Mouse (Mus musculus): Measurements from ENCODE around the gene Ush1g. TPM values are rescaled to one million over a fixed set of nuclear protein-coding genes. Genes with fewer than 3 reads are reported as not detected.
A peak's percentile ranks its signal among the peaks of the same experiment; 100 is the strongest.

The Ush1g gene
- polyA plus RNA-seq, 1 experiment from 2014 or later = 0.62 TPM

DNA sequence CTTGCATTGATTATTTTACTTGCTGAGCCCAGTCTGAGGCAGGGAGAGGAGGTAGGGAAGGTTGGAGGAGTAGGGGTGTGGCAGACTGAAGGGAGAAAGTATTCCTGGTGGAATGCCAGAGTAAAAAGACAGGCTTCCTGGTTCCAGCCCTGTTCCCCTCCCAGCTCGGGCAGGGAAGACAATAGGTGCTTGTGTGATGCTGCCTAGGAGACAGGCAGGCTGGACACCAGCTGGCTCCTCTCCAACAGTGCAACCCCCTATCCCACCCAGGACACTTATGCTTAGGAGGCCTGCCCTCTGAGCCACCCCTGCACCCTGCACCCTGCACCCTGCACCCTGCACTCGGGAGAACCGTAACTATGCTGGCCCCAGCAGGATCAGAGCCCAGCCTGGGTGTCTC, 37.5 kb upstream of the Ush1g start:
- Histone ChIP-seq H3K36me3 (ENCODE audit: control insufficient read depth, insufficient read depth, low read length) (no peaks in the 10 kb centered on the region), H3K27ac (ENCODE audit: low read length) (peak overlapping the region; percentile 71), H3K27me3 (ENCODE audit: control insufficient read depth, insufficient read depth, low read length) (no peaks in the 10 kb centered on the region), H3K9me3 (replicated peaks; ENCODE audit: control insufficient read depth, low read length) (no peaks in the 10 kb centered on the region), H3K4me2 (ENCODE audit: low read depth, low read length) (no peak overlapping the region), H3K4me1 (ENCODE audit: control insufficient read depth, insufficient read depth, low read length) (peaks cover 20% of the 10 kb centered on the region), H3K9ac (ENCODE audit: low read length) (peak overlapping the region; percentile 42; the same call in 1 of the 2 replicates), H3K4me3 (replicated peaks; ENCODE audit: low read length) (no peak overlapping the region)
- 39% methylated on average over 3 of the region's 3 CpGs for WGBS
- ATAC-seq (ENCODE audit: insufficient read depth, low FRiP score) = peak; percentile 30; the same call in 1 of the 2 replicates

DNA sequence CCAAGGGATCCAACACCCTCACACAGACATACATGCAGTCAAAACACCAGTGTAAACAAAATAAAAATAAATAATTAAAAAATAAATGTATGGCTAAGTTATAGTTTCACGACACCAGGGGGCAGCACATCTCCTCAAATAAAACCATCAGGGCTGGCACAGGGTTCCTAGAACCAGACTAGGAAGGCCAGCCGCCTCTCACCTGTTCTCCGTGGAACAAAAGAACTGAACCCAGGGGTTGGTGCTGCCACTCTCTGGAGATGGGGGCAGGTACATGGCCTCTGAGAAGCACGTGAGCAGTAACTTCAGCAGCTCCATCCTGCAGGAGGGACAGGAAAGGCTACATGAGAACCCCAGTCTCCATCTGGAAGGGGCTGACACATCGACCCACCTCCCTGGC, 36.6 kb upstream of the Ush1g start:
- H3K27ac ChIP-seq (ENCODE audit: low read length) = peak overlapping the region; percentile 71; the same call in 1 of the 2 replicates
- H3K27me3 ChIP-seq (ENCODE audit: control insufficient read depth, insufficient read depth, low read length) = no peaks in the 10 kb centered on the region
- ATAC-seq (ENCODE audit: insufficient read depth, low FRiP score) = peak; percentile 35; the same call in 1 of the 2 replicates
- peaks cover 13% of the 10 kb centered on the region for H3K4me1 ChIP-seq (ENCODE audit: control insufficient read depth, insufficient read depth, low read length)
- 0 out of 2 replicates have a peak overlapping the region, but pooled peaks have one; percentile 5 for H3K9ac ChIP-seq (ENCODE audit: low read length)
- no peak overlapping the region for H3K4me2 ChIP-seq (ENCODE audit: low read depth, low read length)
- no peaks in the 10 kb centered on the region for H3K36me3 ChIP-seq (ENCODE audit: control insufficient read depth, insufficient read depth, low read length)
- 17% methylated on average over 5 of the region's 5 CpGs for WGBS
- H3K9me3 ChIP-seq (replicated peaks; ENCODE audit: control insufficient read depth, low read length) = no peaks in the 10 kb centered on the region
- no peak overlapping the region for H3K4me3 ChIP-seq (replicated peaks; ENCODE audit: low read length)

DNA sequence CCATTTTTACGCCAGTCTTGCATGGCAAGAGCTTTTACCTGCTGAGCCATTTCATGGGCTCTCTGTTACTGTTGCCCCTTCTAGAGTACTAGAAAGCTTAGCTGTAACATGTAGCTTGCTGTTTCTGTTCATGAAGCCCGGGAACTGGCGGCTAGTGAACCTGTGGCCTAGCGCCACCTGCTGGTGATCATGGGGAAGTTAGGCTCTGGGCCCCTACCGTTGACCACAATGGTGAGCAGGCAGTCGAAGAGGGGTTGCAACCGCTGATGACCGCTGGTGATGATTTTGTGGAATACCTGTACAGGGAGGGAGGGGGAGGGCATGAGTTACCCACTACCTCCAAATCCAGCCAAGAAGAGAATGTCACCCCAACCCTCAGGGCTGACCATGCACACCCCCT, 32.3 kb upstream of the Ush1g start:
- Histone ChIP-seq H3K9me3 (replicated peaks; ENCODE audit: control insufficient read depth, low read length) (no peaks in the 10 kb centered on the region), H3K4me3 (replicated peaks; ENCODE audit: low read length) (no peak overlapping the region), H3K27me3 (ENCODE audit: control insufficient read depth, insufficient read depth, low read length) (no peaks in the 10 kb centered on the region), H3K9ac (ENCODE audit: low read length) (no peak overlapping the region), H3K4me2 (ENCODE audit: low read depth, low read length) (no peak overlapping the region), H3K36me3 (ENCODE audit: control insufficient read depth, insufficient read depth, low read length) (no peaks in the 10 kb centered on the region), H3K4me1 (ENCODE audit: control insufficient read depth, insufficient read depth, low read length) (peaks cover 7% of the 10 kb centered on the region; the same call in 1 of the 2 replicates), H3K27ac (ENCODE audit: low read length) (no peak overlapping the region)
- WGBS = 10% methylated on average over 8 of the region's 8 CpGs
- 0 out of 2 replicates have a peak, but pooled peaks have one; percentile 18 for ATAC-seq (ENCODE audit: insufficient read depth, low FRiP score)

DNA sequence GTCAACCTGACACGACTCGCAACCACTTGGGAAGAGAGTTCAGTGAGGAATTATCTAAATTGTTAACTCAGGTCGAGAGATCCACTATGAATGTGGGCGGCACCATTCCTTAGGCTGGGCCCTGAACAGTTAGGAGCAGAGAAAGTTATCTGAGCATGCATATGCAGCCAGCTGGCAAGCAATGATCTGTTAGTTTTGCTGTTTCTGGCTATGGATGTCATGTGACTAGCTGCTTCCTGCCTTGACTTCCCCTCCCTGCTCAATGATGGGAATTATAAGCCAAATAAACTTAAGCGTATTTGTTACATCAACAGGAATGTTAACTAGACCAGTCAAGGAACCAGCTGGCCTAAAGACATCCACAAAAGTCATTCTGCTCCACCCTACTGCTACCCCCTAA, 31.5 kb upstream of the Ush1g start:
- H3K36me3 ChIP-seq (ENCODE audit: control insufficient read depth, insufficient read depth, low read length) = no peaks in the 10 kb centered on the region
- no peaks in the 10 kb centered on the region for H3K9me3 ChIP-seq (replicated peaks; ENCODE audit: control insufficient read depth, low read length)
- no peak overlapping the region for H3K4me2 ChIP-seq (ENCODE audit: low read depth, low read length)
- no peak for ATAC-seq (ENCODE audit: insufficient read depth, low FRiP score)
- H3K27ac ChIP-seq (ENCODE audit: low read length) = no peak overlapping the region
- WGBS = 83% methylated on average over 5 of the region's 5 CpGs
- H3K4me1 ChIP-seq (ENCODE audit: control insufficient read depth, insufficient read depth, low read length) = no peaks in the 10 kb centered on the region
- no peak overlapping the region for H3K4me3 ChIP-seq (replicated peaks; ENCODE audit: low read length)
- no peak overlapping the region for H3K9ac ChIP-seq (ENCODE audit: low read length)
- H3K27me3 ChIP-seq (ENCODE audit: control insufficient read depth, insufficient read depth, low read length) = no peaks in the 10 kb centered on the region

DNA sequence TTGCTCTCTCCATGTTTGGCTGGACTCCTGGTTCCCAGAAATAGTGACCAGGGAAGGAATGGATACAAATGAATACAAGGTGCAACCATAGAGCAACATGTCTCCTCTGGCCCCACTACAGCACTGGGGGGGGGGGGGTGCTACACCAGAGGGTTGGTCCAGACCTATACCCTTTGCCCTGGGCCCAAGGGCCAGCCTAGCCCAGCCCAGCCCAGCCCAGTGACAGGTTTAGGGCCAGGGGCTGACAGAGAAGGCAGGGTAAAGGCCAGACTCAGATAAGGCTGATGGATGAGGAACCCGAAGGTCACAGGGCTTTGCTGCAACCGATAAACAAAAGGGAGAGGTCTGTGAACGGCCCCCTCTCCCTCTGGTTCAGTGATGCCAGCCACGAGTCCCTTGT, 28.1 kb upstream of the Ush1g start:
- Histone ChIP-seq H3K9me3 (replicated peaks; ENCODE audit: control insufficient read depth, low read length) (no peaks in the 10 kb centered on the region), H3K27ac (ENCODE audit: low read length) (no peak overlapping the region), H3K4me1 (ENCODE audit: control insufficient read depth, insufficient read depth, low read length) (peaks cover 25% of the 10 kb centered on the region), H3K36me3 (ENCODE audit: control insufficient read depth, insufficient read depth, low read length) (no peaks in the 10 kb centered on the region), H3K27me3 (ENCODE audit: control insufficient read depth, insufficient read depth, low read length) (no peaks in the 10 kb centered on the region), H3K4me3 (replicated peaks; ENCODE audit: low read length) (no peak overlapping the region), H3K4me2 (ENCODE audit: low read depth, low read length) (no peak overlapping the region), H3K9ac (ENCODE audit: low read length) (no peak overlapping the region)
- ATAC-seq (ENCODE audit: insufficient read depth, low FRiP score) = no peak
- 27% methylated on average over 4 of the region's 4 CpGs for WGBS

DNA sequence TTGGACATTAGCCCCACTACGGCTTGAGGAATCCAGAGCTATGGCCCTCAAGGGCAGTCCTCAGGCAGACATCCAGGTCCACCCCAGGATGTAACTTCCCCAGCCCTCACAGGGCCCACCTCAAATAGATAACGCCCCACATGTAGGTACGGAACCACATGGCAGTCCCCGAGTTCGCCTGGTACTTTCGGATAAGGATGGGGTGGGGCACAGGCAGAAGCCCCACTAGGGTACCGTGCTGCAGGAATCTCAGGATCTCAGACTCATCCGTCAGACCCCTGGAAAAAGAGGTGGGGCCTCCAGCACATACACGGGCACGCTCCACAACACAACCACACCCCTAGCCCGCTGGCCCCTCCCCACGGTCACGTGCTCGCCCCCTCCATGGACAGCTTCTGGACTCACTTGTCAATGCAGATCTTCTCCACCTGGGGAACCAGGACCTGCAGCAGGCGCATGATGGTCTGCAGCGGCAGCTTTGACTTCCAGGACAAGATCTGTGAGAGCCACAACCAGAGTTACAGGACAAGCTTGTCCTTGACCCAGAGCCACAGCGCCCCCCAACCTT, 26.9 kb upstream of the Ush1g start:
- H3K4me1 ChIP-seq (ENCODE audit: control insufficient read depth, insufficient read depth, low read length) = peaks cover 25% of the 10 kb centered on the region
- no peaks in the 10 kb centered on the region; the same call in 1 of the 2 replicates for H3K27me3 ChIP-seq (ENCODE audit: control insufficient read depth, insufficient read depth, low read length)
- no peaks in the 10 kb centered on the region for H3K9me3 ChIP-seq (replicated peaks; ENCODE audit: control insufficient read depth, low read length)
- no peak overlapping the region for H3K9ac ChIP-seq (ENCODE audit: low read length)
- H3K4me2 ChIP-seq (ENCODE audit: low read depth, low read length) = no peak overlapping the region
- WGBS = 43% methylated on average over 17 of the region's 17 CpGs
- H3K36me3 ChIP-seq (ENCODE audit: control insufficient read depth, insufficient read depth, low read length) = no peaks in the 10 kb centered on the region
- no peak; the same call in 1 of the 2 replicates for ATAC-seq (ENCODE audit: insufficient read depth, low FRiP score)
- H3K4me3 ChIP-seq (replicated peaks; ENCODE audit: low read length) = no peak overlapping the region
- no peak overlapping the region; the same call in 1 of the 2 replicates for H3K27ac ChIP-seq (ENCODE audit: low read length)

DNA sequence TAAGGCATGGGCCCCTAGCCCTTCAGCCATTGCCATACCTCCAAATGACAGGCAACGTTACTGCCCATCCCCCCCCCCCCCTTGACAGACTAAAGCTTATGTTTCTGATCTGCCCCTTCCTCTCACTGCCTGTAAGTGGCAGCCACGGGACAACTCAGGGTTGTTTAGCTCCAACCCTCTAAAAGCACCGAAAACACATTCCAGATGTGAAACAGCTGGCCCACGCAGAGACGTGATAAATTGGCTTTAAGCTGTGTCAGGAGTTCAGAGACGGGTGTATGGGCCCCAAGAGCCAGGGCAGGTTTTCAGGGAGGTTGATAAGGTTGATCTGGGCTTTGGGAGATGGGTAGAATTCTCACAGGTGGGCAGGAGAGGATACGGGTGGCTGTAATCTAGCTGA, 23.7 kb upstream of the Ush1g start:
- H3K9me3 ChIP-seq (replicated peaks; ENCODE audit: control insufficient read depth, low read length) = no peaks in the 10 kb centered on the region
- no peak for ATAC-seq (ENCODE audit: insufficient read depth, low FRiP score)
- H3K4me3 ChIP-seq (replicated peaks; ENCODE audit: low read length) = no peak overlapping the region
- peaks cover 25% of the 10 kb centered on the region for H3K4me1 ChIP-seq (ENCODE audit: control insufficient read depth, insufficient read depth, low read length)
- no peaks in the 10 kb centered on the region for H3K36me3 ChIP-seq (ENCODE audit: control insufficient read depth, insufficient read depth, low read length)
- 19% methylated on average over 7 of the region's 7 CpGs for WGBS
- H3K4me2 ChIP-seq (ENCODE audit: low read depth, low read length) = no peak overlapping the region
- no peak overlapping the region for H3K27ac ChIP-seq (ENCODE audit: low read length)
- no peaks in the 10 kb centered on the region; the same call in 1 of the 2 replicates for H3K27me3 ChIP-seq (ENCODE audit: control insufficient read depth, insufficient read depth, low read length)
- H3K9ac ChIP-seq (ENCODE audit: low read length) = no peak overlapping the region

DNA sequence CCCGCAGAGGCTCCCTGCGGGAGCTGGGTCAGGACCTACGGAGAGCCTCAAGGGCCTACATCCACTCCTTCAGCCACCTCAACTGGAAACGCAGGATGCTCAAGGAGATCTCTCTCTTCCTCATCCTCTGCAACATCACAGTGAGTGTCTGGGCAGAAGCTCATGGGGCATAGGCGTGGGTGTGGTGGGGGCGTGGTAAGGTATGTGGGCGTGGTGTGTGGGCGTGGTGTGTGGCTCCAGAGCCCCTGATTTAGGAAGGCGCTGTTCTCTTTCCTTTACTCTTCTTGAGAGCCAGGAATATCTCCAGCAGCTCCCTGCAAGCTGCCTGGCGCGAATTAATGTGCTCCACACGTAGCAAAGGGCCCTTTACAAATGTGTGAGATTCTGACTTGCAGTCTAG, 23.1 kb upstream of the Ush1g start:
- Histone ChIP-seq H3K9ac (ENCODE audit: low read length) (no peak overlapping the region), H3K36me3 (ENCODE audit: control insufficient read depth, insufficient read depth, low read length) (no peaks in the 10 kb centered on the region), H3K4me2 (ENCODE audit: low read depth, low read length) (no peak overlapping the region), H3K27ac (ENCODE audit: low read length) (no peak overlapping the region), H3K4me1 (ENCODE audit: control insufficient read depth, insufficient read depth, low read length) (peaks cover 25% of the 10 kb centered on the region), H3K27me3 (ENCODE audit: control insufficient read depth, insufficient read depth, low read length) (no peaks in the 10 kb centered on the region; the same call in 1 of the 2 replicates), H3K9me3 (replicated peaks; ENCODE audit: control insufficient read depth, low read length) (no peaks in the 10 kb centered on the region), H3K4me3 (replicated peaks; ENCODE audit: low read length) (no peak overlapping the region)
- ATAC-seq (ENCODE audit: insufficient read depth, low FRiP score) = no peak
- WGBS = 18% methylated on average over 12 of the region's 12 CpGs

DNA sequence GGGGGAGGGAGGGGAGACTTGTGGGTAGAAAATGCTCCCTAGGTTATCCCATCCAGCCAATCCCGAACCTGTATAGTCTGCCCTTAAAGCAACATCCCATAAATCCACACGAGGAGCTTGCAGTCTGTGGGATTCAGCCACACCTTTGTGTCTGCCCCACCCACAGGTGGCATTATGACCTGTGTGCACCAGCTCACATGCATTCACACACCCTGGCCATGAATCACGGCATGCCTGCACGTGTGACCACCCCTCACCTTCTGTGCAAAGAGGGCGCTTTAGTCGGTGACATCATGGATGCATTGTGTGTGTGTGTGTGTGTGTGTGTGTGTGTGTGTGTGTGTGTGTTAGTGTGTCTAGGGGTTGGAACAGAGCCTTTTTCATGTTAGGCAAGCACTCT, 20.0 kb upstream of the Ush1g start:
- H3K9ac ChIP-seq (ENCODE audit: low read length) = no peak overlapping the region
- peaks cover 17% of the 10 kb centered on the region for H3K4me1 ChIP-seq (ENCODE audit: control insufficient read depth, insufficient read depth, low read length)

More for the DNA sequence above, 20.0 kb upstream of the Ush1g start:
- Histone ChIP-seq H3K36me3 (ENCODE audit: control insufficient read depth, insufficient read depth, low read length) (no peaks in the 10 kb centered on the region), H3K4me2 (ENCODE audit: low read depth, low read length) (no peak overlapping the region), H3K9me3 (replicated peaks; ENCODE audit: control insufficient read depth, low read length) (no peaks in the 10 kb centered on the region), H3K4me3 (replicated peaks; ENCODE audit: low read length) (no peak overlapping the region), H3K27ac (ENCODE audit: low read length) (no peak overlapping the region), H3K27me3 (ENCODE audit: control insufficient read depth, insufficient read depth, low read length) (peaks cover 3% of the 10 kb centered on the region)
- ATAC-seq (ENCODE audit: insufficient read depth, low FRiP score) = peak; percentile 73; the same call in 1 of the 2 replicates
- WGBS = 56% methylated on average over 6 of the region's 6 CpGs

All from stomach, embryonic 16.5 days (tissue).